Mouse (Mus musculus) thymus, adult 2 months (tissue): Measurements from ENCODE around the gene Ak5. TPM values are rescaled to one million over a fixed set of nuclear protein-coding genes. Genes with fewer than 3 reads are reported as not detected.
"Not testable (repeated sequence)": the region's sequence is repeated elsewhere in the genome, so short reads cannot be mapped to it uniquely, and the experiment has no call there.

Experiments
- DNase-seq: peaks from one replicate; pipeline ENCODE4 v3.0.0; 2021
- H3K27ac ChIP-seq: fragments of 200-500 bp; 2 replicates; pipeline ENCODE4 v1.5.1; 2012; ENCODE audit warnings: low read length, control low read depth; ENCODE audit not compliant: control insufficient read depth, insufficient read depth
- H3K27me3 ChIP-seq: fragments of 200-500 bp; 2 replicates; pipeline ENCODE4 v1.6.1; 2012; ENCODE audit warnings: mild to moderate bottlenecking, low read length, moderate library complexity, mixed read lengths; ENCODE audit not compliant: control insufficient read depth, insufficient read depth
- H3K36me3 ChIP-seq: fragments of 200-500 bp; 2 replicates; pipeline ENCODE4 v1.6.1; 2012; ENCODE audit warnings: mild to moderate bottlenecking, low read length, moderate library complexity; ENCODE audit not compliant: control insufficient read depth, insufficient read depth
- H3K4me1 ChIP-seq: fragments of 200-500 bp; replicated peaks from 2 replicates; pipeline ENCODE4 v1.6.1; 2012; ENCODE audit warnings: low read length; ENCODE audit not compliant: control insufficient read depth, insufficient read depth
- H3K4me3 ChIP-seq: fragments of 200-500 bp; 2 replicates; pipeline ENCODE4 v1.5.1; 2012; ENCODE audit warnings: mild to moderate bottlenecking, low read length, control low read depth, moderate library complexity; ENCODE audit not compliant: control insufficient read depth, insufficient read depth
- CTCF ChIP-seq: fragments of 200-500 bp; IDR thresholded peaks from 2 replicates; pipeline ENCODE4 v1.5.1; 2012; ENCODE audit warnings: mild to moderate bottlenecking, control low read depth, low read length, moderate library complexity, borderline replicate concordance; ENCODE audit not compliant: control insufficient read depth, poor library complexity, insufficient read depth; ENCODE audit errors: extremely low read depth
- POLR2A ChIP-seq: fragments of 200-500 bp; IDR thresholded peaks from 2 replicates; pipeline ENCODE4 v1.6.1; 2012; ENCODE audit warnings: mild to moderate bottlenecking, low read length, control low read depth, moderate library complexity; ENCODE audit not compliant: control insufficient read depth, poor library complexity, insufficient read depth; ENCODE audit errors: extremely low read depth
- WGBS: fragments of 180-500 bp; shearing (Covaris S2); methylation state at CpG from one replicate; pipeline ENCODE4 v1.1.7; 2018; 5-methylcytosine and 5-hydroxymethylcytosine counted together
- polyA plus RNA-seq: library from polyadenylated mRNA; depleted of rRNA; stranded (reverse); fragments of >200 nt; gene quantifications from 2 replicates; pipeline ENCODE4 v1.2.3, GENCODE M21; 2012

Gene Ak5
- polyA plus RNA-seq, 1 experiment = 0.61 TPM

GRCm38 (mm10) chr3:152587007-152587406, 81.2 kb downstream of the Ak5 start:
- no peak overlapping the region for H3K27ac ChIP-seq
- no peaks in the 10 kb centered on the region for H3K36me3 ChIP-seq
- WGBS = 80% methylated on average over 2 of the region's 2 CpGs
- H3K4me1 ChIP-seq = no peaks in the 10 kb centered on the region
- no peak for DNase-seq
- TF ChIP-seq POLR2A = no peak
- TF ChIP-seq CTCF = no peak
- no peaks in the 10 kb centered on the region for H3K27me3 ChIP-seq
- no peak overlapping the region for H3K4me3 ChIP-seq

- Histone ChIP-seq H3K27me3 (no peaks in the 10 kb centered on the region), H3K36me3 (no peaks in the 10 kb centered on the region), H3K4me3 (no peak overlapping the region), H3K27ac (no peak overlapping the region), H3K4me1 (no peaks in the 10 kb centered on the region)
- TF ChIP-seq CTCF (no peak), POLR2A (no peak)
- DNase-seq = no peak
- 87% methylated on average over 8 of the region's 8 CpGs for WGBS
Measured at GRCm38 (mm10) chr3:152586191-152586590, 82.0 kb downstream of the Ak5 start.

GRCm38 (mm10) chr3:152585581-152585980, 82.6 kb downstream of the Ak5 start:
- TF ChIP-seq POLR2A (no peak), CTCF (no peak)
- Histone ChIP-seq H3K27me3 (no peaks in the 10 kb centered on the region), H3K4me3 (no peak overlapping the region), H3K27ac (no peak overlapping the region), H3K36me3 (no peaks in the 10 kb centered on the region), H3K4me1 (no peaks in the 10 kb centered on the region)
- DNase-seq = no peak
- WGBS = 95% methylated on average over 6 of the region's 6 CpGs

- Histone ChIP-seq H3K27ac (no peak overlapping the region), H3K27me3 (no peaks in the 10 kb centered on the region), H3K4me3 (no peak overlapping the region), H3K36me3 (no peaks in the 10 kb centered on the region), H3K4me1 (no peaks in the 10 kb centered on the region)
- no peak for DNase-seq
- no peak for TF ChIP-seq POLR2A
- no peak for TF ChIP-seq CTCF
Measured at GRCm38 (mm10) chr3:152583033-152583432, 85.1 kb downstream of the Ak5 start.

- not testable (repeated sequence) for DNase-seq, H3K4me3 ChIP-seq, H3K27me3 ChIP-seq, H3K27ac ChIP-seq, H3K36me3 ChIP-seq, H3K4me1 ChIP-seq
- 93% methylated on average over 3 of the region's 3 CpGs for WGBS
Measured at GRCm38 (mm10) chr3:152581853-152582252, 86.3 kb downstream of the Ak5 start.

- Histone ChIP-seq H3K36me3 (no peaks in the 10 kb centered on the region), H3K4me1 (no peaks in the 10 kb centered on the region), H3K27ac (no peak overlapping the region), H3K27me3 (no peaks in the 10 kb centered on the region), H3K4me3 (no peak overlapping the region)
- no peak for DNase-seq
- WGBS = 91% methylated on average over 10 of the region's 10 CpGs
- TF ChIP-seq CTCF (no peak), POLR2A (no peak)
Measured at GRCm38 (mm10) chr3:152579984-152580591, 88.1 kb downstream of the Ak5 start.

GRCm38 (mm10) chr3:152578282-152579228, 89.6 kb downstream of the Ak5 start:
- Histone ChIP-seq H3K27me3 (no peaks in the 10 kb centered on the region), H3K4me1 (no peaks in the 10 kb centered on the region), H3K4me3 (no peak overlapping the region), H3K27ac (no peak overlapping the region), H3K36me3 (no peaks in the 10 kb centered on the region)
- WGBS = 89% methylated on average over 26 of the region's 26 CpGs
- DNase-seq = no peak
- TF ChIP-seq POLR2A (no peak), CTCF (no peak)
